Mouse (Mus musculus) neutrophil, adult 59 days (primary cell): Measurements from ENCODE around the gene Exoc7. TPM values are rescaled to one million over a fixed set of nuclear protein-coding genes. Genes with fewer than 3 reads are reported as not detected.

Experiments
- total RNA-seq, 2 experiments: library from RNA; stranded (reverse); gene quantifications; 1 replicate in 1 of 2; 2 replicates in 1 of 2; pipeline ENCODE4 v1.2.4; 2023

Gene Exoc7
- total RNA-seq: 10 to 100 TPM; 39.2 to 47.8 TPM

GRCm38 (mm10) chr11:116307019-116307725 lies at the start of gene Exoc7:
Exoc7 (minus strand) TSS chr11:116307233.

GRCm38 (mm10) chr11:116335244-116336036 lies 28.4 kb upstream of the Exoc7 start, which contains the start of gene Foxj1:
Foxj1 (minus strand) TSS chr11:116335399.

GRCm38 (mm10) chr11:116280751-116281663 lies 26.0 kb downstream of the Exoc7 start, which contains the start of gene Galr2:
Galr2 (plus strand) TSS chr11:116280939.

DNA sequence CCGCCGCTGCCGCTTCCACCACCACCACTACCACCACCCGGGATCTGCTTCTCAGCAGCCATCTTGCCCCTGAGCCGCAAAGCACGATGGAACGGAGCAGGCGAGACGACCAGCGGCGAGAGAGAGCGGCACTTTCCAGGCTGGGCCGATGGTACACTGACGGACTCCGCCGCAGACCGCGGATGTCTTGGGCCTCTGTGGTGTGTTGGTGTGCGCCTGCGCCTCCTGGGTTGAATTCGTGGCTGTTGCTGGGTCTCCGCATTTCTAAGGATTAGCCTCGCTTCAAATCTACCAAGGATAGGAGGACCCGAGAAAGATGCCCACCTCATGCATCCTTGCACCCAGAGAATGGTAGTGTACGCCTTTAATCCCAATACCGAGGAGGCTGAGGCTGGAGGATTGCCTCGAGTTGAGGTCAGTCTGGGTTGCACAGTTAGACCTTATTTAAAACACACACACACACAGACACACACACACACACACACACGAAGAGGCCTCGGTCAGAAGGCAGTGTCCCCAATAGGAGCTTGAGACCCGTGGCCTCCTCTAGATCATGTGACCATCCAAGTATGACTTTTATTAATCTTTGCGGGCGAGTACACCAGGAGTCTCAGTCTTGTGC lies 32.9 kb downstream of the Exoc7 start, which contains the start of gene Srp68:
TSS of gene Srp68 (minus strand) at position 173 of the 622 bp plus-strand sequence.

Other genes with a start within 250 kb of the Exoc7 start
- gene Unc13d, start 229.3 kb downstream of the Exoc7 start, total RNA-seq: 10 to 100 TPM; 88.5 to 94.2 TPM
- gene Wbp2, start 220.2 kb downstream of the Exoc7 start, total RNA-seq: 100 to 1,000 TPM; 160 to 163 TPM
- gene Trim47, start 180.0 kb downstream of the Exoc7 start, total RNA-seq: 1 to 10 TPM; 1.4 to 2.1 TPM
- 1 to 10 TPM; 5.8 to 8.1 TPM for gene Trim65, start 176.1 kb downstream of the Exoc7 start, total RNA-seq
- 10 to 100 TPM; 14.5 to 20.1 TPM for gene Mrpl38, start 168.4 kb downstream of the Exoc7 start, total RNA-seq
- gene Fbf1, start 139.1 kb downstream of the Exoc7 start, total RNA-seq: 1 to 10 TPM; 5.8 to 9.9 TPM
- 10 to 100 TPM; 32.1 to 33.1 TPM for gene Ten1, start 108.4 kb downstream of the Exoc7 start, total RNA-seq
- 10 to 100 TPM; 29.1 to 32.8 TPM for gene Acox1, start 108.2 kb downstream of the Exoc7 start, total RNA-seq
- under 1 TPM in 1 of 2 experiments, not detected in 1; 0.09 TPM for gene Evpl, start 69.2 kb downstream of the Exoc7 start, total RNA-seq
- gene Srp68, start 33.0 kb downstream of the Exoc7 start, total RNA-seq: 10 to 100 TPM; 35.3 to 37.0 TPM
- not detected for gene Galr2, start 26.3 kb downstream of the Exoc7 start, total RNA-seq
- gene Foxj1, start 28.2 kb upstream of the Exoc7 start, total RNA-seq: under 1 TPM in 1 of 2 experiments, not detected in 1; 0.13 TPM
- 1 to 10 TPM; 2.5 to 3.3 TPM for gene Rnf157, start 105.8 kb upstream of the Exoc7 start, total RNA-seq
- gene Ubald2, start 126.9 kb upstream of the Exoc7 start, total RNA-seq: 10 to 100 TPM; 82.9 to 92.3 TPM
- not detected for gene Qrich2, start 159.0 kb upstream of the Exoc7 start, total RNA-seq
- 10 to 100 TPM; 24.9 to 30.1 TPM for gene Prpsap1, start 187.0 kb upstream of the Exoc7 start, total RNA-seq
- gene Sphk1, start 223.7 kb upstream of the Exoc7 start, total RNA-seq: 1 to 10 TPM; 2.1 to 8.8 TPM